Mouse (Mus musculus): ENCODE results near the gene Gm17087. TPM values are rescaled to one million over a fixed set of nuclear protein-coding genes. Genes with fewer than 3 reads are reported as not detected.

The Gm17087 gene
- polyA plus RNA-seq, 1 experiment from 2014 or later = not detected

- 77% methylated on average over 14 of the region's 14 CpGs for WGBS
- no peak overlapping the region for H3K27ac ChIP-seq
- DNase-seq (ENCODE audit: low spot score) = no peak
- H3K9me3 ChIP-seq = no peaks in the 10 kb centered on the region
- H3K36me3 ChIP-seq = no peaks in the 10 kb centered on the region
- H3K4me3 ChIP-seq = no peak overlapping the region
- H3K4me1 ChIP-seq = no peaks in the 10 kb centered on the region
- H3K27me3 ChIP-seq (ENCODE audit: insufficient read depth, poor library complexity, severe bottlenecking) = peaks cover 6% of the 10 kb centered on the region; the same call in 1 of the 2 replicates
These were observed 4.5 kb downstream of the Gm17087 start for GRCm38 (mm10) chr17:8562101-8562885.

DNA sequence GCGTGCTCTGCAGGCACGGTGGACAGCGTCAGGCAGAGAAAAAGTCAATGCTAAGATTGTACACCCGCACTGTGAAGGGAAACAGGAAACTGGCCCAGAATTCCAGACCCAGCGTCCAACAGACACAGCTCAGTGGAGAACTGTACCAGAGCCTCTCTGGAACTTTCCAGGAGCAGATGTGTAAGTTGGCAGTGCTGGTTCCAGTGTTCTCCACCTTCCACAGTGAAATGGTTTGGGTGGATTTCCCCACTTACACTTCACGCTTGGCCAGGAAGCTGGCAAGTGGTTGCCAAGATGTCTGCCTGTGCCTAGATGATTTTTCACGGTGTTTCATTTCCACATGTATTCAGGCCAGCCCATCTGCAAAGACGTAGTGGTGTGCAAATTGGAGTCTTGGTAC lies 8.8 kb downstream of the Gm17087 start:
- no peak overlapping the region for H3K4me3 ChIP-seq

GRCm38 (mm10) chr17:8556223-8556622 lies 10.5 kb downstream of the Gm17087 start:
- Histone ChIP-seq H3K4me3 (no peak overlapping the region), H3K4me1 (peaks cover 20% of the 10 kb centered on the region; the same call in 1 of the 2 replicates), H3K9me3 (no peaks in the 10 kb centered on the region), H3K27ac (no peak overlapping the region; the same call in 1 of the 2 replicates), H3K36me3 (no peaks in the 10 kb centered on the region), H3K27me3 (ENCODE audit: insufficient read depth, poor library complexity, severe bottlenecking) (peaks cover 6% of the 10 kb centered on the region; the same call in 1 of the 2 replicates)
- peak; percentile 86 for DNase-seq (ENCODE audit: low spot score)
- 43% methylated on average over 6 of the region's 6 CpGs for WGBS

More for the DNA sequence above, 8.8 kb downstream of the Gm17087 start:
- 65% methylated on average over 8 of the region's 8 CpGs for WGBS
- Histone ChIP-seq H3K27ac (no peak overlapping the region), H3K4me1 (peaks cover 15% of the 10 kb centered on the region; the same call in 1 of the 2 replicates), H3K27me3 (ENCODE audit: insufficient read depth, poor library complexity, severe bottlenecking) (peaks cover 6% of the 10 kb centered on the region; the same call in 1 of the 2 replicates), H3K9me3 (no peaks in the 10 kb centered on the region), H3K36me3 (no peaks in the 10 kb centered on the region)
- no peak for DNase-seq (ENCODE audit: low spot score)

DNA sequence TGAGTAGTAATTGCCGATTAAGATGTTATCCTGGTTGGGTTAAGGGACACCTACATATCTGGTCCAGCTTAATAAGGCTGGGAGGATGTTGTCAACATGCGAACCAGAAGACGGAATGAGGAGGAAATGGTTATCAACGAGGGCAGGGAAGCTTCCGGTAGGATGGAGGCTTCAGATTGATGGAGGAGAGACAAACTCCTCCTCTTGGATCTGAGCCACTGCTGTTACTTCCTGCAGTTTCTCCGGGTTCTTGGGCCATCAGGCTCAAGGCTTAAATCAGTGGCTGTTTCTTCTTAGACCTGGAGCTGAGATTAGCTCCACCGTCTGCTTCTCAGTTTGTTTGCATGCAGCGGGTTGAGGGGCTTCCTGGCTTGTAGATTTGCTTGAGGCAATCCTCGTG lies 11.0 kb downstream of the Gm17087 start:
- Histone ChIP-seq H3K4me3 (no peak overlapping the region), H3K36me3 (no peaks in the 10 kb centered on the region), H3K27me3 (ENCODE audit: insufficient read depth, poor library complexity, severe bottlenecking) (peaks cover 10% of the 10 kb centered on the region; the same call in 1 of the 2 replicates), H3K27ac (no peak overlapping the region; the same call in 1 of the 2 replicates), H3K4me1 (peaks cover 20% of the 10 kb centered on the region; the same call in 1 of the 2 replicates), H3K9me3 (no peaks in the 10 kb centered on the region)
- 63% methylated on average over 9 of the region's 9 CpGs for WGBS
- DNase-seq (ENCODE audit: low spot score) = no peak

DNA sequence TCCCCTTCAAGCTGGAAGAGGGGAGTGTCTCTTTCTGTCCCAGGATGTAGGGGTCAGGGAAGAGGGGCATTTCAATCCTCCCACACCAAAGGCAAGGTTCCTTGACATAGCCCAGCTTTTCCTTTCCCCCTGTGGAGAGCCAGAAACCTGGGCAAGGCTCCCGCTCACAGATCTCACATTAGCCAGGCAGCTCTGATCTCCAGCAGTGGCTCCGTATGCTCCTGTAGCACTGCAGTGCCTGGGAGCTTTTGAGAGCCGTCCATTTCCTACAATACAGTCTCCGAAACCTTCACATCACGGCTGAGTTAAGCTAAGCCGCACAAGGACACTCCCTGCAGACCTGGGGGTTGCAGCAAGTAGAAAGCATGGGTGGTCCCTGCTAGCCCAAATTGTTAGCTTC lies 12.5 kb downstream of the Gm17087 start:
- no peak for DNase-seq (ENCODE audit: low spot score)
- H3K4me1 ChIP-seq = peaks cover 20% of the 10 kb centered on the region; the same call in 1 of the 2 replicates
- no peak overlapping the region for H3K27ac ChIP-seq
- peaks cover 23% of the 10 kb centered on the region; the same call in 1 of the 2 replicates for H3K27me3 ChIP-seq (ENCODE audit: insufficient read depth, poor library complexity, severe bottlenecking)
- no peak overlapping the region for H3K4me3 ChIP-seq
- 77% methylated on average over 6 of the region's 6 CpGs for WGBS
- H3K36me3 ChIP-seq = no peaks in the 10 kb centered on the region
- no peaks in the 10 kb centered on the region for H3K9me3 ChIP-seq

DNA sequence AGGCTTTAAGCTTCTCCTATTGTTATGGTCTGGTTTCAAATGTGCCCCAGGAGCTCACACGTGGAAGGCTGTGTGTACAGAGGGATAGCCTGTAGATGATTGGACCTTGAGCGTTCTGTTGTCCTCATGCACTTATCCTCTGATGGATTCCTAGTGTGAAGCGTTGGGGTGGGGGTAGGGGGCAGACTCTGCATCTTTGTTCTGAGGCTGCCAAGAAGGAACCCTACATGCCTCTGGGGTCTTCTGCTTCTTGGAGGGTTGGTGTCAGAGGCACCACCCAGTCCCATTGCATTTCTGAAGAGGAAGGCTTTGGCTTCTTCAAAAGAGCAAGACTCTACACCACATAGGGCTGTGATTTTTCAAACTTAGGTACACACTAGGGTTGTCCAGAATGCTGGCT lies 13.1 kb downstream of the Gm17087 start:
- no peak for DNase-seq (ENCODE audit: low spot score)
- 76% methylated on average over 3 of the region's 3 CpGs for WGBS
- Histone ChIP-seq H3K4me3 (no peak overlapping the region), H3K27ac (0 out of 2 replicates have a peak overlapping the region, but pooled peaks have one; percentile 29), H3K9me3 (no peaks in the 10 kb centered on the region), H3K4me1 (peaks cover 20% of the 10 kb centered on the region; the same call in 1 of the 2 replicates), H3K36me3 (no peaks in the 10 kb centered on the region), H3K27me3 (ENCODE audit: insufficient read depth, poor library complexity, severe bottlenecking) (peaks cover 24% of the 10 kb centered on the region; the same call in 1 of the 2 replicates)

DNA sequence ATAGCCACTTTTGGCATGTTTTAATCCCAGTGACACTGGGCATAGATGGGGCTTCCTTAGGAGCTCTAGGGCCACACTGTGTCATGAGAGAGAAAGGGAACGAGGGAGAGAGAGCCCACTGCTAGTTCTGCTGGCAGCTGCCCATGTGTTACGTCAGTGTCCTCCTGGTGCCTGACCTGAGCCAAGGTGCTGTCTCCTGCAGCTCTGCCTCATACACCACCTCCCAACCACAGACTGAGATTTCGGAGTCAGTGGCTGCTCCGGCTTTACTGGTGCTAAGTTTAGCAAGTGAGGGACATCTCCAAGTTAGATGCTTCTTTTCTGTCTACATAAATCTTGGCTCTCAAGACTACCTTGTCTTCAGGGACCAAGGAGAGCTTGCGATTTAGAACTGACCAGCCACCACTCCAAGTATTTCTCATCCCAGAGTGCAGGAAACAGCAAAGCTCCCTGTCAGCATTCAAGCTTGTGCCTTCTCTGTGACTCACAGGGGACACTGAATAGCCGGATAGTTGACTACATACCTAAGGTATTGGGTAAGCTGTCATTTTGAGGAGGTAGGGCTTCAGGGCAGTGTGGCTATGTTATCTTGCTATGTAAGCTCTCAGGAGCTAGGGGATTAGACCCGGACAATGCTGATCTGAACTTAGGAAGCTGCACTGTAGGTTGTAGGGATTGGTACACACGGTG lies 14.3 kb downstream of the Gm17087 start:
- WGBS = 52% methylated on average over 8 of the region's 8 CpGs

GRCm38 (mm10) chr17:8551641-8552040 lies 15.1 kb downstream of the Gm17087 start:
- H3K27me3 ChIP-seq (ENCODE audit: insufficient read depth, poor library complexity, severe bottlenecking) = peaks cover 18% of the 10 kb centered on the region; the same call in 1 of the 2 replicates
- no peaks in the 10 kb centered on the region for H3K9me3 ChIP-seq
- H3K27ac ChIP-seq = no peak overlapping the region
- H3K4me3 ChIP-seq = no peak overlapping the region
- H3K4me1 ChIP-seq = peaks cover 20% of the 10 kb centered on the region; the same call in 1 of the 2 replicates
- 80% methylated on average over 3 of the region's 3 CpGs for WGBS
- DNase-seq (ENCODE audit: low spot score) = no peak
- no peaks in the 10 kb centered on the region for H3K36me3 ChIP-seq

More for the DNA sequence above, 14.3 kb downstream of the Gm17087 start:
- peaks cover 18% of the 10 kb centered on the region; the same call in 1 of the 2 replicates for H3K27me3 ChIP-seq (ENCODE audit: insufficient read depth, poor library complexity, severe bottlenecking)
- H3K36me3 ChIP-seq = no peaks in the 10 kb centered on the region
- H3K9me3 ChIP-seq = no peaks in the 10 kb centered on the region
- no peak overlapping the region for H3K4me3 ChIP-seq
- H3K27ac ChIP-seq = peak overlapping the region; percentile 29; the same call in 1 of the 2 replicates
- DNase-seq (ENCODE audit: low spot score) = no peak
- peaks cover 20% of the 10 kb centered on the region; the same call in 1 of the 2 replicates for H3K4me1 ChIP-seq

DNA sequence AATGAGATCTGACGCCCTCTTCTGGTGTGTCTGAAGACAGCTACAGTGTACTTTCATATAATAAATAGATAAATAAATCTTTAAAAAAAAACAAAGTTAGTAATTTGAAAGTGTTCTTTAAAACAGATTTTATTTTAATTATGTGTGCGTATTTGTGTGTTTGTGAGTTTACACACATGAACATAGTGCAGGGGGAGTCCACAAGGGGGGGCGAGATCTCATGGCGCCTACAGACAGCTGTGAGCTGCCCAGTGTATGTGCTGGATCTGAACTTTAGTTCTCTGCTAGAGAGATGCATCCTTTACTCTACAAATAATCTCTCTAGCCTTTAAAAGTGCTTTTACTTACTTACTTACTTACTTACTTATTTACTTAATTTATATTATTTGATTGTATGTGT lies 18.0 kb downstream of the Gm17087 start:
- DNase-seq (ENCODE audit: low spot score) = no peak
- H3K4me3 ChIP-seq = no peak overlapping the region
- no peaks in the 10 kb centered on the region for H3K9me3 ChIP-seq
- no peaks in the 10 kb centered on the region for H3K36me3 ChIP-seq
- peaks cover 18% of the 10 kb centered on the region for H3K27me3 ChIP-seq (ENCODE audit: insufficient read depth, poor library complexity, severe bottlenecking)
- no peak overlapping the region for H3K27ac ChIP-seq
- WGBS = 78% methylated on average over 4 of the region's 4 CpGs
- peaks cover 11% of the 10 kb centered on the region; the same call in 1 of the 2 replicates for H3K4me1 ChIP-seq

DNA sequence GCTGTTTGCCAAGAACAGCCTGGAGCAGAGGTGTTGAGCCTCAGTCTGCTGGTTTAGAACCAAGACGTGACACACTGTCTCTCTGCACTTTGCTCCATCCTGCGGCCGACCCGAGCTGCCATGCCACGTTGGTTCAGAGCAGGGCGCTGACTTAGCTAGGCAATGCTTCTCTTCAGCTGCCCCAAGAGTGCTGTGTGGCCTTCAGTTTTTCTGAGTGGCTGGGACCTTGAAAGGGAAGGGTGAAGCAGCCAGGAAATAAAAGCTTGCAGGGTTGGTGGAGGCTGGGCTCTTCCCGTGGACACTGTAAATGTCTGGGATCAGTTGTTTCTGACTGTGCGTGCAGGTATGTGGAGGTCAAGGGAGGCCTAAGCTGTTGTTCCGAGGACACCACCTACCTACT lies 20.4 kb downstream of the Gm17087 start:
- H3K9me3 ChIP-seq = no peaks in the 10 kb centered on the region
- no peaks in the 10 kb centered on the region for H3K36me3 ChIP-seq
- no peak for DNase-seq (ENCODE audit: low spot score)
- peaks cover 18% of the 10 kb centered on the region for H3K27me3 ChIP-seq (ENCODE audit: insufficient read depth, poor library complexity, severe bottlenecking)
- no peak overlapping the region for H3K4me3 ChIP-seq
- 82% methylated on average over 9 of the region's 9 CpGs for WGBS
- H3K27ac ChIP-seq = no peak overlapping the region
- 0 out of 2 replicates have a peak, but pooled peaks cover 3% of the 10 kb centered on the region for H3K4me1 ChIP-seq

DNA sequence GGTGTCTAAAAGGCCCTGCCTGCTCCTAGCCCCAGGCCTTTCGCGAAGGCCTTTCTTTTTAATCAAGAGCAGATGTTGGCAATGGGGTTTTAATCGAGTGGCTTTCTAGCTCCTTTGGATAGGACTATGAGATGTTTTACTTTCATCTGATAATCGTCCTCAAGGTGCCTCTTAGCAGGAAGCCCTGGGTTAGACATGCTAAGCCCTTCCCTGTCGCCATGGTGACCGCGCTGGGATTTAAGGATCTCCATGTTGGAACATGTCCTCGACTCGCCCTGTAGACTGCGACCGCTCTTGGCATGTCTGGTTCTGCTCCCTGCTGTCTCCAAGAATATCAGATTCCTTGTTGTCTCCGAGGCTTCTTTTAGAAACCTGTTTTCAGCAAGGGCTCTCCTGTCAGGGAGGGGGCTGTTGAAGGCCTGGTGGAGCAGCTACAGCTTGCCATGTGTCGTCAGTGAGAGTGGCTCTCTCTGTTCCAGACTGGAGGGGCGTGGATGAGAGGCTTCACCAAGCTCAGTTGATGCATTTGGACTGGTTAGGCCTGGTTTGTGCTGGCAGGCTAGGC lies 24.7 kb downstream of the Gm17087 start:
- DNase-seq (ENCODE audit: low spot score) = no peak
- no peaks in the 10 kb centered on the region for H3K36me3 ChIP-seq

DNA sequence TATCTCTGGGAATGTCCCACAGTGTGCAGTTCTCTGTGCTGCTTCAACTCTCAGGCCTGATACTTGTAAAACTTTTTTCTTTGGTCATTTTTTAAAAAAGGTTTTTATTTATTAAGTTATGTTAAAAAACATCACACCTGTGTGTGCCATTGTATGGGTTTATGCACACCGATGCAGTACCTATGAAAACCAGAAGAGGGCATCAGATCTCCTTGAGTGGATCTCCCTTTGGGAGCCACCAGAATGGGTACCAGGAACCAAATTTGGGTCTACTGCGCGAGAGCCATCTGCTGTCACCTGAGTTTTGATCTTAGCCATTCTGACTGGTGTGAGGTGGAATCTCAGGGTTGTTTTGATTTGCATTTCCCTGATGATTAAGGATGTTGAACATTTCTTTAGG lies 28.6 kb downstream of the Gm17087 start:
- 56% methylated on average over 3 of the region's 3 CpGs for WGBS
- H3K27me3 ChIP-seq (ENCODE audit: insufficient read depth, poor library complexity, severe bottlenecking) = no peaks in the 10 kb centered on the region
- DNase-seq (ENCODE audit: low spot score) = no peak

More for the DNA sequence above, 24.7 kb downstream of the Gm17087 start:
- H3K27me3 ChIP-seq (ENCODE audit: insufficient read depth, poor library complexity, severe bottlenecking) = no peaks in the 10 kb centered on the region; the same call in 1 of the 2 replicates
- 0 out of 2 replicates have a peak, but pooled peaks cover 3% of the 10 kb centered on the region for H3K4me1 ChIP-seq
- H3K9me3 ChIP-seq = no peaks in the 10 kb centered on the region
- H3K27ac ChIP-seq = no peak overlapping the region
- H3K4me3 ChIP-seq = no peak overlapping the region
- 67% methylated on average over 14 of the region's 14 CpGs for WGBS

More for the DNA sequence above, 28.6 kb downstream of the Gm17087 start:
- no peaks in the 10 kb centered on the region for H3K9me3 ChIP-seq
- H3K27ac ChIP-seq = no peak overlapping the region
- H3K36me3 ChIP-seq = no peaks in the 10 kb centered on the region
- H3K4me3 ChIP-seq = no peak overlapping the region
- 0 out of 2 replicates have a peak, but pooled peaks cover 3% of the 10 kb centered on the region for H3K4me1 ChIP-seq
